Mouse (Mus musculus) kidney, adult 2 months (tissue): ENCODE measurements around the gene Cdc5l. TPM values are rescaled to one million over a fixed set of nuclear protein-coding genes. Genes with fewer than 3 reads are reported as not detected.

Experiments
- DNase-seq: peaks from one replicate; pipeline ENCODE4 v3.0.0; 2021
- H3K27ac ChIP-seq: fragments of 200-500 bp; 2 replicates; pipeline ENCODE4 v1.5.1; 2012; ENCODE audit warnings: low read depth, low read length, control low read depth, inconsistent platforms; ENCODE audit not compliant: insufficient read depth
- H3K27me3 ChIP-seq: fragments of 200-500 bp; replicated peaks from 2 replicates; pipeline ENCODE4 v1.6.1; 2012; ENCODE audit warnings: mild to moderate bottlenecking, moderate library complexity, low read length, inconsistent platforms; ENCODE audit not compliant: control insufficient read depth, insufficient read depth
- H3K36me3 ChIP-seq: fragments of 200-500 bp; 2 replicates; pipeline ENCODE4 v1.6.1; 2012; ENCODE audit warnings: mild to moderate bottlenecking, moderate library complexity, low read length, inconsistent platforms; ENCODE audit not compliant: control insufficient read depth, insufficient read depth
- H3K4me1 ChIP-seq: fragments of 200-500 bp; 2 replicates; pipeline ENCODE4 v1.6.1; 2011; ENCODE audit warnings: low read length; ENCODE audit not compliant: control insufficient read depth, insufficient read depth
- H3K4me3 ChIP-seq: fragments of 200-500 bp; 2 replicates; pipeline ENCODE4 v1.5.1; 2011; ENCODE audit warnings: mild to moderate bottlenecking, low read depth, low read length, control low read depth; ENCODE audit not compliant: insufficient read depth
- CTCF ChIP-seq: fragments of 200-500 bp; conservative IDR thresholded peaks from 2 replicates; pipeline ENCODE4 v1.5.1; 2011; ENCODE audit warnings: low read depth, mild to moderate bottlenecking, control low read depth, low read length, moderate library complexity, mixed read lengths; ENCODE audit not compliant: insufficient read depth, insufficient read length
- POLR2A ChIP-seq: fragments of 200-500 bp; IDR thresholded peaks from one replicate; pipeline ENCODE4 v1.6.1; 2011; ENCODE audit warnings: low read depth, low read length, control low read depth
- WGBS: fragments of 180-500 bp; shearing (Covaris S2); methylation state at CpG from one replicate; pipeline ENCODE4 v1.1.7; 2018; 5-methylcytosine and 5-hydroxymethylcytosine counted together
- polyA plus RNA-seq: library from polyadenylated mRNA; depleted of rRNA; stranded (reverse); fragments of >200 nt; gene quantifications from 2 replicates; pipeline ENCODE4 v1.2.3, GENCODE M21; 2012

Gene Cdc5l
- polyA plus RNA-seq, 1 experiment, result 10.9 TPM

- peak overlapping the region; percentile 94 for H3K27ac ChIP-seq
- H3K4me1 ChIP-seq, result peaks cover 21% of the 10 kb centered on the region; the same call in 1 of the 2 replicates
- 7% methylated on average over 3 of the region's 3 CpGs for WGBS
- TF ChIP-seq POLR2A, result no peak
- TF ChIP-seq CTCF, result no peak
- H3K27me3 ChIP-seq, result no peaks in the 10 kb centered on the region
- H3K36me3 ChIP-seq, result peaks cover 7% of the 10 kb centered on the region
- DNase-seq, result peak; percentile 86
- H3K4me3 ChIP-seq, result no peak overlapping the region
These were observed 30.3 kb downstream of the Cdc5l start for GRCm38 (mm10) chr17:45403207-45403606.

GRCm38 (mm10) chr17:45402601-45403000 is 30.9 kb downstream of the Cdc5l start:
- peaks cover 6% of the 10 kb centered on the region for H3K36me3 ChIP-seq
- H3K4me1 ChIP-seq, result peaks cover 21% of the 10 kb centered on the region; the same call in 1 of the 2 replicates
- peak overlapping the region; percentile 94 for H3K27ac ChIP-seq
- H3K27me3 ChIP-seq, result no peaks in the 10 kb centered on the region
- WGBS, result 57% methylated on average over 3 of the region's 3 CpGs
- H3K4me3 ChIP-seq, result no peak overlapping the region
- no peak for TF ChIP-seq POLR2A
- TF ChIP-seq CTCF, result no peak
- peak; percentile 71 for DNase-seq

GRCm38 (mm10) chr17:45402126-45402525 is 31.4 kb downstream of the Cdc5l start:
- 64% methylated on average over 1 of the region's 1 CpGs for WGBS
- no peaks in the 10 kb centered on the region for H3K27me3 ChIP-seq
- no peak overlapping the region for H3K4me3 ChIP-seq
- DNase-seq, result peak; percentile 66
- peak overlapping the region; percentile 94 for H3K27ac ChIP-seq
- peaks cover 21% of the 10 kb centered on the region; the same call in 1 of the 2 replicates for H3K4me1 ChIP-seq
- H3K36me3 ChIP-seq, result peaks cover 4% of the 10 kb centered on the region
- TF ChIP-seq CTCF (no peak), POLR2A (no peak)

GRCm38 (mm10) chr17:45401126-45401905 is 32.2 kb downstream of the Cdc5l start:
- H3K36me3 ChIP-seq, result peaks cover 3% of the 10 kb centered on the region

GRCm38 (mm10) chr17:45398021-45398420 is 35.5 kb downstream of the Cdc5l start:
- 72% methylated on average over 2 of the region's 2 CpGs for WGBS
- no peaks in the 10 kb centered on the region for H3K27me3 ChIP-seq
- no peak overlapping the region for H3K4me3 ChIP-seq
- peak; percentile 70 for DNase-seq
- TF ChIP-seq POLR2A (no peak), CTCF (no peak)
- peak overlapping the region; percentile 55; the same call in 1 of the 2 replicates for H3K27ac ChIP-seq
- peaks cover 16% of the 10 kb centered on the region; the same call in 1 of the 2 replicates for H3K4me1 ChIP-seq
- H3K36me3 ChIP-seq, result no peaks in the 10 kb centered on the region; the same call in 1 of the 2 replicates

More at GRCm38 (mm10) chr17:45401126-45401905, 32.2 kb downstream of the Cdc5l start:
- 65% methylated on average over 5 of the region's 5 CpGs for WGBS
- H3K4me3 ChIP-seq, result no peak overlapping the region
- peak overlapping the region; percentile 94 for H3K27ac ChIP-seq
- TF ChIP-seq POLR2A (no peak), CTCF (no peak)
- H3K27me3 ChIP-seq, result no peaks in the 10 kb centered on the region
- H3K4me1 ChIP-seq, result peaks cover 21% of the 10 kb centered on the region; the same call in 1 of the 2 replicates
- peak; percentile 33 for DNase-seq

- no peak for TF ChIP-seq CTCF
- TF ChIP-seq POLR2A, result no peak
- no peaks in the 10 kb centered on the region for H3K27me3 ChIP-seq
- H3K4me3 ChIP-seq, result no peak overlapping the region
- no peak for DNase-seq
- WGBS, result 49% methylated on average over 3 of the region's 3 CpGs
- H3K4me1 ChIP-seq, result peaks cover 16% of the 10 kb centered on the region; the same call in 1 of the 2 replicates
- no peak overlapping the region for H3K27ac ChIP-seq
- H3K36me3 ChIP-seq, result no peaks in the 10 kb centered on the region; the same call in none of the 2 replicates
These were observed 36.0 kb downstream of the Cdc5l start for GRCm38 (mm10) chr17:45397541-45397940.

GRCm38 (mm10) chr17:45394612-45395011 is 38.9 kb downstream of the Cdc5l start:
- 64% methylated on average over 9 of the region's 9 CpGs for WGBS
- TF ChIP-seq CTCF (no peak), POLR2A (no peak)
- DNase-seq, result no peak
- Histone ChIP-seq H3K27ac (no peak overlapping the region), H3K4me1 (no peaks in the 10 kb centered on the region; the same call in 1 of the 2 replicates), H3K36me3 (peaks cover 5% of the 10 kb centered on the region), H3K27me3 (no peaks in the 10 kb centered on the region), H3K4me3 (no peak overlapping the region)
